In the genomic region with DNA sequence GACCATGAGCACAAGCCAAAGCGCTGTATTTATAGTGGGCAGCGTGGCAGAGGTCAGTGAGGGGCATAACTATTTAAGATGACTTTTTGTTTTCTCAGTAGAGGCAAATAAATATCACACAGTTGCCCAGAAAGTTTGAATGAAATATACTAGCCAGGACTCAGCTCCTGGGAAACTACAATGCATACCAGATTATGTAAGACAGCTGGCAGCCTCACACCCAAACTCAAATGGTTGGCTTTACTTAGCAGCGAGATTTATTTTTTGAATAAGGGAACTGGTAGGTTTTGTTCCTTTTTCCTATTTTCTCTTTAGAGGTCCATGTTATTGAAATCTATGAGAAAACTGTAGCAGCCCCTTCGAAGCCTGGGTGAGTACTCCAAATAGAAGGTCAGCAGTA, we compare ENCODE assay signal across 28 mouse cellular contexts. TPM values are rescaled to one million over a fixed set of nuclear protein-coding genes. Genes with fewer than 3 reads are reported as not detected.
DNase-seq lines count a peak whose midpoint lies in the region; ATAC-seq lines count a peak whose summit lies in the region.
"Had no signal": no experiment of that assay in that cellular context is flagged by ENCODE, and none has a peak within 500 bp of the region (broad histone marks: within the 10 kb centered on the region; RNA-seq: fewer than 3 reads in every experiment).

No protein-coding gene starts in this region.

- H3K36me3 ChIP-seq in midbrain, embryonic 15.5 days (replicated peaks), result no peaks in the 10 kb centered on the region
- H3K36me3 ChIP-seq: embryonic facial prominence, embryonic 10.5 days; embryonic facial prominence, embryonic 15.5 days; heart, embryonic 13.5 days; limb, embryonic 12.5 days; liver, embryonic 15.5 days; lung, embryonic 15.5 days; neural tube, embryonic 12.5 days had no signal

- no peak for ATAC-seq in midbrain, embryonic 15.5 days (replicated peaks)
- ATAC-seq: forebrain, embryonic 13.5 days; intestine, postnatal 0 days had no signal

- H3K4me2 ChIP-seq in midbrain, embryonic 15.5 days, result no peak overlapping the region
- H3K4me2 ChIP-seq: embryonic facial prominence, embryonic 15.5 days; forebrain, embryonic 13.5 days; heart, embryonic 13.5 days; hindbrain, embryonic 14.5 days; limb, embryonic 12.5 days; liver, embryonic 15.5 days; lung, embryonic 15.5 days; midbrain, embryonic 11.5 days; neural tube, embryonic 12.5 days had no signal

- no peak overlapping the region for H3K4me3 ChIP-seq in midbrain, embryonic 15.5 days
- H3K4me3 ChIP-seq: embryonic facial prominence, embryonic 10.5 days; embryonic facial prominence, embryonic 15.5 days; forebrain, embryonic 13.5 days; heart, embryonic 13.5 days; layer of hippocampus, adult 2 months; limb, embryonic 12.5 days; liver, embryonic 15.5 days; lung, embryonic 15.5 days; myocyte; neural tube, embryonic 12.5 days had no signal

- no peak overlapping the region for H3K27ac ChIP-seq in midbrain, embryonic 15.5 days
- H3K27ac ChIP-seq: embryonic facial prominence, embryonic 10.5 days; embryonic facial prominence, embryonic 15.5 days; forebrain, embryonic 13.5 days; heart, embryonic 13.5 days; hindbrain, embryonic 14.5 days; layer of hippocampus, adult 2 months; limb, embryonic 12.5 days; liver, embryonic 15.5 days; lung, embryonic 15.5 days; neural tube, embryonic 12.5 days had no signal

- H3K9me3 ChIP-seq in midbrain, embryonic 15.5 days, result no peaks in the 10 kb centered on the region
- H3K9me3 ChIP-seq: embryonic facial prominence, embryonic 10.5 days; embryonic facial prominence, embryonic 15.5 days; forebrain, embryonic 13.5 days; heart, embryonic 13.5 days; limb, embryonic 12.5 days; liver, embryonic 15.5 days; lung, embryonic 15.5 days; neural tube, embryonic 12.5 days had no signal

- no peaks in the 10 kb centered on the region for H3K27me3 ChIP-seq in midbrain, embryonic 15.5 days (replicated peaks)
- H3K27me3 ChIP-seq: embryonic facial prominence, embryonic 15.5 days; forebrain, embryonic 13.5 days; heart, embryonic 13.5 days; limb, embryonic 12.5 days; liver, embryonic 15.5 days; lung, embryonic 15.5 days; neural tube, embryonic 12.5 days had no signal

- H3K4me1 ChIP-seq in midbrain, embryonic 15.5 days, result no peaks in the 10 kb centered on the region
- H3K4me1 ChIP-seq: embryonic facial prominence, embryonic 15.5 days; forebrain, embryonic 13.5 days; liver, embryonic 15.5 days; lung, embryonic 15.5 days; neural tube, embryonic 12.5 days had no signal

- DNase-seq in left cerebral cortex, adult 11 months (ENCODE audit: low spot score), result peak; percentile 30
- DNase-seq in left cerebral cortex, adult 8-10 months (ENCODE audit: low spot score in 2 of 2), result no peak
- DNase-seq in right cerebral cortex, adult 2 months (ENCODE audit: low spot score in 2 of 2), result peak; percentile 29 to 34
- DNase-seq in right cerebral cortex, postnatal 25 days, result no peak
- peak; percentile 17 for DNase-seq in right cerebral cortex, postnatal 14 days
- DNase-seq: adrenal gland, adult 8-10 months; B cell, adult 2 months; cerebellum, adult 8-10 months; cerebellum, postnatal 25 days; heart, postnatal 10 days; kidney, adult 9 months; kidney, postnatal 10 days had no signal

- WGBS in midbrain, embryonic 15.5 days, result 78% methylated on average over 4 of the region's 4 CpGs

- no peak overlapping the region for H3K9ac ChIP-seq in midbrain, embryonic 15.5 days
- H3K9ac ChIP-seq: embryonic facial prominence, embryonic 15.5 days; forebrain, embryonic 13.5 days; heart, embryonic 13.5 days; hindbrain, embryonic 14.5 days; limb, embryonic 12.5 days; liver, embryonic 15.5 days; lung, embryonic 15.5 days; neural tube, embryonic 12.5 days had no signal

RNA-seq across cellular contexts. Expression of gene Trpc3, which starts 48.1 kb away (rescaled TPM):
- 10 to 100 TPM; 13.8 to 32.3 (median 19.6) TPM for total RNA-seq in left cerebral cortex, adult 8-10 months (2022)
- 7.9 and 8.8 TPM in 2 replicates for polyA plus RNA-seq in midbrain, embryonic 15.5 days (2015; fragmentation: Nextera tagmentation; extraction: Ambion mirVana)
- total RNA-seq: hematopoietic stem cell, adult 5-6 weeks; megakaryocyte progenitor cell, adult 5-6 weeks had no signal
- polyA plus RNA-seq: myocyte had no signal

Comparison
In these comparisons a context has a peak if more than half of its experiments do, and no peak if none do; other contexts are left out.
1. DNase-seq: peak in left cerebral cortex, adult 11 months (single experiment), right cerebral cortex, adult 2 months (2 of 2) and right cerebral cortex, postnatal 14 days (single experiment); none in left cerebral cortex, adult 8-10 months (0 of 2) and right cerebral cortex, postnatal 25 days (single experiment).